Mouse (Mus musculus): Measurements from ENCODE around the gene Mdm1. TPM values are rescaled to one million over a fixed set of nuclear protein-coding genes. Genes with fewer than 3 reads are reported as not detected.
A peak's percentile ranks its signal among the peaks of the same experiment; 100 is the strongest.

Mdm1 gene
- 20.4 and 22.3 TPM in 2 replicates for polyA plus RNA-seq (2014; fragmentation: Nextera tagmentation; extraction: Ambion mirVana)

DNA sequence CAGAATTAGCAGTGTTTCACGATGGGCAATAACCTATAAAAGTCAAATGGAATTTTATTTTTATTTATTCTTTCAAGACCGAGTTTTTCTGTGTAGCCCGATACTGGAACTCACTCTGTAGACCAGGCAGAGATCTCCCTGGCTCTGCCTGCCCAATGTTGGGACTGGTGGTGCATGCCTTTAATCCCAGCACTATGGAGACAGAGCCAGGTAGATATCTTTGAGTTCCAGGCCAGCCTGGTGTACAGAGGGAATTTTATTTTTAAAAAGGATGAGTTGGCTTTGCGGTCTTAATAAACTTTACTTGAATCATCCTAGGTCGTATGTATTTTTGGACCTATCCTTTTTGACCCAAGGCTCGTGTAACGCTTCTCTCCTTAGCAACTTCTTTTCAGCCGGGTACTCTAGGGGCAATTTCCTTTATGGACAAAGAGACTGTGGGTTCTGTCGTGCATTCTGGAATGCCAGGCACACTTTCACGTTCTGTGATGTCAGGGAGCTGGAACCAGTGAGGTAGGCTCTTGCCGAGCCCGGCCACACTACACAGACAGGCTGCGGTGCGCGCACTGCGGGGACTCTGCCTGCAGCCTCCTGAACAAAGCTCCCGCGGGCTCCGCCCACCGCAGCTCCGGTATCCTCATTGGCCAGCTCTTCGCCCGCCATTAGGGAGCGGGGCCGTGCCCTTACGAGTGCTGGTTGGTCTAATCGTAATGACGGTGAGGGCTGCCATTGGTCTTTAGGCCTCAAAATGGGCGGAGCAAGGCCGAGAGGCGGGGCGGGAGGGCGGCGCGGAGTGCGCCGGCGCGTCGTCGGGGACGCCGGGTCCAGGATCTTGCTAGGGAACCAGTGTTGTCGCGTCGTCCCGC, at the start of gene Mdm1:
TSS of gene Mdm1 (plus strand) at position 794 of the 866 bp plus-strand sequence.
- DNase-seq (ENCODE audit: low spot score) (peak; percentile 98), ATAC-seq (replicated peaks; ENCODE audit: low FRiP score, low TSS enrichment, low read depth) (peak; percentile 100)
- 5% methylated on average over 47 of the region's 47 CpGs for WGBS

DNA sequence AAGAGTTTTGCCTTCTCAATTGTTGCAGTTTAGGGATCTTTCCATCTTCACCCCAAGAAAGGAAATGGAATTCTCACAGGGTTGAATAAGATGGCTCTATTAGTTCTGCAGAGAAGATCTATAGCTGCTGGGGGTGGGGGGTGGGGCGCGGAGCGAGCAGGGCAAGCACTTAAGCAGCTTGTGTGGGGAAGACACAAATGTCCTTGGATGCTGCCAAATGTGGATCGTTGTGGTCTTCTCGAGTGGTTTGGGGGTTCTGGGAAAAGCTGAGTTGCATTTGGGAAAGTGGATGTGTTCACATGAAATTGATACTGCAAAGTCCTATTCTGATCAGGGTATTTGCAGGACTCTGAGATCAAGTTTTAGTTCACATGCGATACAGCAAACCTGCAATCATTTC, 48.9 kb upstream of the Mdm1 start:
- 81% methylated on average over 6 of the region's 6 CpGs for WGBS

More for the DNA sequence above, at the start of gene Mdm1:
- H3K27ac ChIP-seq (ENCODE audit: low read depth) = no peak within 1 kb of the TSS; the same call in 1 of the 2 replicates
- H3K9ac ChIP-seq (ENCODE audit: low read length) = peak within 1 kb of the TSS; percentile 60
- H3K36me3 ChIP-seq (ENCODE audit: control insufficient read depth, insufficient read depth, low read length) = no peaks in the 10 kb centered on the region
- no peaks in the 10 kb centered on the region for H3K9me3 ChIP-seq (ENCODE audit: control insufficient read depth, low read length)
- no peaks in the 10 kb centered on the region for H3K27me3 ChIP-seq (replicated peaks; ENCODE audit: control insufficient read depth, insufficient read depth, low read length)
- H3K4me1 ChIP-seq (replicated peaks; ENCODE audit: control insufficient read depth, insufficient read depth, low read length) = no peaks in the 10 kb centered on the region
- peak within 1 kb of the TSS; percentile 83 for H3K4me3 ChIP-seq (ENCODE audit: low read depth, low read length)
- peak within 1 kb of the TSS; percentile 58 for H3K4me2 ChIP-seq (ENCODE audit: low read length)

DNA sequence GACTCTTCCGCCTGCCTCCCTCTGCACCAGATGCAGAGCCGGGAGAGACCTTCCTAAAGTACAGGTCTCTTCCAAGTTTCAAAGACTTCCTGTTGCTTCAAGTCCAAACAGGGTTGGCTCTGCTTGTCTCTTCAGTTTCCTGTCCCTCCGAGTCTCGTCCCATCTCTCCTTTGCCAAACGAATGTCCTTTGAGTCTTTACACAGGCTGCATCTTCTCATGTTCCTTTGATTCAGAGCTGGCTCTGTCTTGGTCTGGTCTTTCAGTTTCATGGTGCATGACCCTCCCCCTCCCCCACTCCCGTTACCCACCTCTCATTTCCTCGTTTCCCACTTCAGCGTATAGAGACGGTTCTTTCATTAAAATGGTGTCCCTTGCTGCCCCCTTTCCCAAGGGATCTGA, 47.9 kb upstream of the Mdm1 start:
- H3K9me3 ChIP-seq (ENCODE audit: control insufficient read depth, low read length) = no peaks in the 10 kb centered on the region
- no peaks in the 10 kb centered on the region for H3K36me3 ChIP-seq (ENCODE audit: control insufficient read depth, insufficient read depth, low read length)
- H3K4me3 ChIP-seq (ENCODE audit: low read depth, low read length) = no peak overlapping the region
- no peak for DNase-seq (ENCODE audit: low spot score)
- H3K4me2 ChIP-seq (ENCODE audit: low read length) = no peak overlapping the region
- 47% methylated on average over 9 of the region's 9 CpGs for WGBS
- no peak for ATAC-seq (replicated peaks; ENCODE audit: low FRiP score, low TSS enrichment, low read depth)
- H3K27me3 ChIP-seq (replicated peaks; ENCODE audit: control insufficient read depth, insufficient read depth, low read length) = no peaks in the 10 kb centered on the region
- no peak overlapping the region for H3K9ac ChIP-seq (ENCODE audit: low read length)
- H3K4me1 ChIP-seq (replicated peaks; ENCODE audit: control insufficient read depth, insufficient read depth, low read length) = no peaks in the 10 kb centered on the region
- no peak overlapping the region for H3K27ac ChIP-seq (ENCODE audit: low read depth)

More for the DNA sequence above, 48.9 kb upstream of the Mdm1 start:
- DNase-seq (ENCODE audit: low spot score) (no peak), ATAC-seq (replicated peaks; ENCODE audit: low FRiP score, low TSS enrichment, low read depth) (no peak)
- Histone ChIP-seq H3K4me1 (replicated peaks; ENCODE audit: control insufficient read depth, insufficient read depth, low read length) (no peaks in the 10 kb centered on the region), H3K27ac (ENCODE audit: low read depth) (no peak overlapping the region), H3K9me3 (ENCODE audit: control insufficient read depth, low read length) (no peaks in the 10 kb centered on the region), H3K36me3 (ENCODE audit: control insufficient read depth, insufficient read depth, low read length) (no peaks in the 10 kb centered on the region), H3K4me2 (ENCODE audit: low read length) (no peak overlapping the region), H3K27me3 (replicated peaks; ENCODE audit: control insufficient read depth, insufficient read depth, low read length) (no peaks in the 10 kb centered on the region), H3K4me3 (ENCODE audit: low read depth, low read length) (no peak overlapping the region), H3K9ac (ENCODE audit: low read length) (no peak overlapping the region)

DNA sequence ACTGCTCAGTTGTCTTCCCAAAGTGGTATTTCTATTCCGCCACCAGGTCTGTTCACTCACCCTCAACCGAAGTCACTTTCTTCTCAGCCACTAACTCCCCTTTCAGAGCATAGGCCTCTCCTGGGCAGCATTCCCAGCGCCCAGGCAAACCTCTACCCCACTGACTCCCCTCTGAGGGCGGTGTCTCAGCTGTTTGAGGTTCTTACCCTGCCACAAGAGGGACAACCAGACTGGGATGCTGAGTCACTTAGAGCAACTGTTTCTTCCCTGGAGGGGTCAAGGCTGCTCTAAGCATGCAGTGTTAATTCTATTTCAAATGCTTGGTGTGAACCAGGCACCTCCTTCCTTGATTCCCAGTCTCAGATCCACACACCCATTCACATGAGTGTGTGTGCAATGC, 46.8 kb upstream of the Mdm1 start:
- no peak overlapping the region for H3K27ac ChIP-seq (ENCODE audit: low read depth)
- H3K9me3 ChIP-seq (ENCODE audit: control insufficient read depth, low read length) = no peaks in the 10 kb centered on the region
- H3K4me3 ChIP-seq (ENCODE audit: low read depth, low read length) = no peak overlapping the region
- DNase-seq (ENCODE audit: low spot score) = no peak
- H3K9ac ChIP-seq (ENCODE audit: low read length) = no peak overlapping the region
- no peaks in the 10 kb centered on the region for H3K4me1 ChIP-seq (replicated peaks; ENCODE audit: control insufficient read depth, insufficient read depth, low read length)
- WGBS = 79% methylated on average over 4 of the region's 4 CpGs
- no peaks in the 10 kb centered on the region for H3K27me3 ChIP-seq (replicated peaks; ENCODE audit: control insufficient read depth, insufficient read depth, low read length)
- H3K36me3 ChIP-seq (ENCODE audit: control insufficient read depth, insufficient read depth, low read length) = no peaks in the 10 kb centered on the region
- ATAC-seq (replicated peaks; ENCODE audit: low FRiP score, low TSS enrichment, low read depth) = no peak
- H3K4me2 ChIP-seq (ENCODE audit: low read length) = no peak overlapping the region

DNA sequence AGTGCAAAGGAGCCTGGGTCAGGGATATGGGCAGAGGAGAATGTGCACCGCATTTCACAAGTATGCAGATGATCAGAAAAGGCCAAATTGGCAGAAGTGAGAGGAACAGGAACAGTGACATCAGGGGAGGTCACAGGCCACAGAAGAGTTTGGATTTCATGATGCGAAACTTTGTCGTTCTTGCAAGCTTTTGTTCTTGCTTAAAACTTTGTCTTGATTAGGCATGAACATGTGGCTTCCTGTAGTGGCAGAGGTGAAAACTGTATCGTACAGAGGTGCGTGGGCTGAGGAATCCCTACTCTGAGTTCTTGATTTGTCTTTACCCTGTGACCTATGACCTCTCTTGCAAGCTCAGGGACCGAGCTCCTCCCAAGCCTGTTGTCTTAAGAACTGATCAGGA, 45.4 kb upstream of the Mdm1 start:
- no peaks in the 10 kb centered on the region for H3K4me1 ChIP-seq (replicated peaks; ENCODE audit: control insufficient read depth, insufficient read depth, low read length)
- WGBS = 86% methylated on average over 6 of the region's 6 CpGs
- DNase-seq (ENCODE audit: low spot score) = no peak

DNA sequence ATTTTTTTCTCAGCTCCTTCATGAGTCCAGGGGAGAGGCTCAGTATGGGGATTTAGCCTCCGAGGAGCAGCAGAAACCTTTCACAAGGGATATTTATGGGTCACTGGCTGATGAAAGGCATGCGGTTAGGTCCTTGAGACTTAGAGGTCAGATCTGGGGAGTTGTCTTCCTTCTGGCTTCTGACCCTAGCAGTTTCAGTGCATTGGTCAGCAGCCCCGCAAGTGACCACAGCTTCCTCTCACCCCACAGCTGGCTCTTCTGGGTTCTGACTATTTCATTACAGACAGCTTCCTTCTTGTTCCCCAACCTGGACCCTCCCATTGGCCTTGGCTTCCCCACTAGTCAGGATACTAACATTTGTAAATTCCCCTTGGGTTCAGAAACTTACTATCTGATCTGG, 43.7 kb upstream of the Mdm1 start:
- no peak for ATAC-seq (replicated peaks; ENCODE audit: low FRiP score, low TSS enrichment, low read depth)
- DNase-seq (ENCODE audit: low spot score) = no peak
- Histone ChIP-seq H3K4me1 (replicated peaks; ENCODE audit: control insufficient read depth, insufficient read depth, low read length) (no peaks in the 10 kb centered on the region), H3K36me3 (ENCODE audit: control insufficient read depth, insufficient read depth, low read length) (no peaks in the 10 kb centered on the region), H3K9me3 (ENCODE audit: control insufficient read depth, low read length) (no peaks in the 10 kb centered on the region), H3K4me2 (ENCODE audit: low read length) (no peak overlapping the region), H3K4me3 (ENCODE audit: low read depth, low read length) (no peak overlapping the region), H3K27me3 (replicated peaks; ENCODE audit: control insufficient read depth, insufficient read depth, low read length) (no peaks in the 10 kb centered on the region), H3K27ac (ENCODE audit: low read depth) (no peak overlapping the region), H3K9ac (ENCODE audit: low read length) (no peak overlapping the region)
- WGBS = 71% methylated on average over 3 of the region's 3 CpGs

More for the DNA sequence above, 45.4 kb upstream of the Mdm1 start:
- Histone ChIP-seq H3K36me3 (ENCODE audit: control insufficient read depth, insufficient read depth, low read length) (no peaks in the 10 kb centered on the region), H3K9me3 (ENCODE audit: control insufficient read depth, low read length) (no peaks in the 10 kb centered on the region), H3K27ac (ENCODE audit: low read depth) (no peak overlapping the region), H3K9ac (ENCODE audit: low read length) (no peak overlapping the region), H3K4me2 (ENCODE audit: low read length) (no peak overlapping the region), H3K4me3 (ENCODE audit: low read depth, low read length) (no peak overlapping the region), H3K27me3 (replicated peaks; ENCODE audit: control insufficient read depth, insufficient read depth, low read length) (no peaks in the 10 kb centered on the region)
- no peak for ATAC-seq (replicated peaks; ENCODE audit: low FRiP score, low TSS enrichment, low read depth)

DNA sequence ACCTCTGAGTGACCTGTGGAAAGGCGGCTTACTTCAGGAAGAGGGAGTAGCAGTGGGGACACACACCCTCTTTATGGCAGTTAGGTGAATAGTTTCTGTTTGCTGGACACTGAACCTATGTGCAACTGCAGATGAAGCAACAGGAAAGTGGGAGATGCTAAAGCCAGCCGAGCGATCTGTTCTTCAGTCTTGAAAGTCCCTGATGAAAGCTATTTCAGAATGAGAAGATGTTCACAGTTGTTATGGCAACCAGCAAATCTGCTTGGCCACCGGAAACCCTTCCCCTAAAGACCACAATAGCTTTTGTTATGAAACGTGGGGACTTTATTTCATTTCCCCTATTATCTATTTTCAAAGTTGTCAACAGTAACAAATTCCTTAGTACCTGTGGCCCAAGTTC, 41.0 kb upstream of the Mdm1 start:
- ATAC-seq (replicated peaks; ENCODE audit: low FRiP score, low TSS enrichment, low read depth) (no peak), DNase-seq (ENCODE audit: low spot score) (no peak)
- no peak overlapping the region for H3K4me3 ChIP-seq (ENCODE audit: low read depth, low read length)
- WGBS = 75% methylated on average over 5 of the region's 5 CpGs
- H3K36me3 ChIP-seq (ENCODE audit: control insufficient read depth, insufficient read depth, low read length) = no peaks in the 10 kb centered on the region
- no peaks in the 10 kb centered on the region for H3K27me3 ChIP-seq (replicated peaks; ENCODE audit: control insufficient read depth, insufficient read depth, low read length)
- no peak overlapping the region for H3K27ac ChIP-seq (ENCODE audit: low read depth)
- no peaks in the 10 kb centered on the region for H3K4me1 ChIP-seq (replicated peaks; ENCODE audit: control insufficient read depth, insufficient read depth, low read length)
- no peak overlapping the region for H3K4me2 ChIP-seq (ENCODE audit: low read length)
- H3K9ac ChIP-seq (ENCODE audit: low read length) = no peak overlapping the region
- H3K9me3 ChIP-seq (ENCODE audit: control insufficient read depth, low read length) = no peaks in the 10 kb centered on the region

DNA sequence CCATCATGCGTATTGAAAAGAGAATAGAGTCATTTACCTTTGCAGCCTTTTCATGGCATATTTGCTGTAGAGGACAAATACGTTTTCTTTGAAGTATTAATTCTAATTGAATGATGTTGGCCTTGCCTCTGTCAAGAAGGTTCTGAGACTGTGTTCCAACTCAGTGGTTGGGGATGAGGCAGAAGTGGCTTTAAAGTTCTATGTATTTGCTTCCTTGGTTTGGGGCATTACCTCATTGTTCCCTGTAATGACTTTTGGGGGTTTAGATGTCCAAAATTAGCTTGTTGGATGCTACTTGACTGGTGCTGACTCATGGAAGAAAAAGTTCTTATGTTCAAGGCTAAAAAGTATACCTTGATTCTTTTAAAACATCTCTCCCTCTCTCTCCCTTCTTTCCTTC, 40.6 kb upstream of the Mdm1 start:
- no peaks in the 10 kb centered on the region for H3K9me3 ChIP-seq (ENCODE audit: control insufficient read depth, low read length)
- H3K27ac ChIP-seq (ENCODE audit: low read depth) = no peak overlapping the region
- no peak overlapping the region for H3K4me2 ChIP-seq (ENCODE audit: low read length)
- no peak for DNase-seq (ENCODE audit: low spot score)
- ATAC-seq (replicated peaks; ENCODE audit: low FRiP score, low TSS enrichment, low read depth) = no peak
- 84% methylated on average over 2 of the region's 2 CpGs for WGBS
- no peaks in the 10 kb centered on the region for H3K27me3 ChIP-seq (replicated peaks; ENCODE audit: control insufficient read depth, insufficient read depth, low read length)
- H3K4me3 ChIP-seq (ENCODE audit: low read depth, low read length) = no peak overlapping the region
- no peak overlapping the region for H3K9ac ChIP-seq (ENCODE audit: low read length)
- H3K36me3 ChIP-seq (ENCODE audit: control insufficient read depth, insufficient read depth, low read length) = no peaks in the 10 kb centered on the region
- no peaks in the 10 kb centered on the region for H3K4me1 ChIP-seq (replicated peaks; ENCODE audit: control insufficient read depth, insufficient read depth, low read length)

Data from intestine, embryonic 14.5 days (tissue).